Mouse (Mus musculus) midbrain, embryonic 15.5 days (tissue): ENCODE results near the gene Olfr937. TPM values are rescaled to one million over a fixed set of nuclear protein-coding genes. Genes with fewer than 3 reads are reported as not detected.

Experiments
- ATAC-seq: fragments of 200-750 bp; cut with Nextera tagmentation; replicated peaks from 2 replicates; pipeline ENCODE4 v1.8.0; 2017; ENCODE audit warnings: moderate TSS enrichment
- H3K27ac ChIP-seq: fragments of 300-500 bp; sonication (generic); 2 replicates; pipeline ENCODE4 v1.5.1; 2015; ENCODE audit warnings: mild to moderate bottlenecking, inconsistent platforms
- H3K27me3 ChIP-seq: fragments of 300-500 bp; sonication (generic); replicated peaks from 2 replicates; pipeline ENCODE4 v1.6.1; 2015; ENCODE audit warnings: inconsistent platforms
- H3K36me3 ChIP-seq: fragments of 300-500 bp; sonication (generic); replicated peaks from 2 replicates; pipeline ENCODE4 v1.6.1; 2015; ENCODE audit warnings: inconsistent platforms
- H3K4me1 ChIP-seq: fragments of 300-500 bp; sonication (generic); 2 replicates; pipeline ENCODE4 v1.6.1; 2015; ENCODE audit warnings: inconsistent platforms
- H3K4me2 ChIP-seq: fragments of 300-500 bp; sonication (generic); 2 replicates; pipeline ENCODE4 v1.6.1; 2015; ENCODE audit warnings: inconsistent platforms, mild to moderate bottlenecking, moderate library complexity
- H3K4me3 ChIP-seq: fragments of 300-500 bp; sonication (generic); 2 replicates; pipeline ENCODE4 v1.5.1; 2015; ENCODE audit warnings: mild to moderate bottlenecking, inconsistent platforms
- H3K9ac ChIP-seq: fragments of 300-500 bp; sonication (generic); 2 replicates; pipeline ENCODE4 v1.6.1; 2015; ENCODE audit warnings: mild to moderate bottlenecking, inconsistent platforms
- H3K9me3 ChIP-seq: fragments of 300-500 bp; sonication (generic); 2 replicates; pipeline ENCODE4 v1.6.1; 2016; ENCODE audit warnings: inconsistent platforms
- WGBS: fragments of 180-500 bp; shearing (Covaris S2); methylation state at CpG from one replicate; pipeline ENCODE4 v1.1.7; 2015; ENCODE audit warnings: mixed read lengths; 5-methylcytosine and 5-hydroxymethylcytosine counted together
- microRNA-seq: library from miRNA; unstranded; fragments of <30 nt; microRNA quantifications from one replicate; pipeline ENCODE4, GENCODE M21; 2016
- polyA plus RNA-seq: library from polyadenylated mRNA; unstranded; fragments of >200 nt; fragmentation: Nextera tagmentation; extraction: Ambion mirVana; gene quantifications from 2 replicates; pipeline ENCODE4 v1.2.1, GENCODE M21; 2015

Olfr937 gene
- not detected in 2 replicates for polyA plus RNA-seq

DNA sequence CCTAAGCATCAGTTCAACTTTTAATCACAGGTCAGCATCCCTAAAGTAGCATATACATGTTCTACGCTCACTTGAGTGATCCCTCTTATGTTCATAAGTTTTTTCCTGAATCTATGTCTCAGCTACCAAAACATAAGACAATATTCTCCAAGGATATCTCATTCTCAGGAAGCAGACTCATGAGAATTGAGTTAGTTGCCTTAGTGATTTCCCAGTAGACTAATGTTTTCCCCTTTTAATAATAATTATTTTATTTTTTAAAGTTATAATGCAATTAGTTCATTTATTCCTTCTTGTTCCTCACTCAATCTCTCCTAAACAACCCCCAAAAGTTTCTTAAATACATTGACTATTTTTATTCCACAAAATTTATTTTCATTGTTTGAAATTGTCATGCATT is at the start of gene Olfr937:
Gene Olfr937, minus strand, starts transcription at position 101 of the 400 bp plus-strand sequence.
- no peaks in the 10 kb centered on the region for H3K9me3 ChIP-seq
- H3K4me3 ChIP-seq: no peak within 1 kb of the TSS
- no peaks in the 10 kb centered on the region for H3K4me1 ChIP-seq
- WGBS: 83% methylated on average over 1 of the region's 1 CpGs
- H3K27me3 ChIP-seq: no peaks in the 10 kb centered on the region
- H3K4me2 ChIP-seq: no peak within 1 kb of the TSS
- H3K9ac ChIP-seq: no peak within 1 kb of the TSS
- no peak within 1 kb of the TSS for H3K27ac ChIP-seq
- H3K36me3 ChIP-seq: no peaks in the 10 kb centered on the region
- ATAC-seq: no peak

DNA sequence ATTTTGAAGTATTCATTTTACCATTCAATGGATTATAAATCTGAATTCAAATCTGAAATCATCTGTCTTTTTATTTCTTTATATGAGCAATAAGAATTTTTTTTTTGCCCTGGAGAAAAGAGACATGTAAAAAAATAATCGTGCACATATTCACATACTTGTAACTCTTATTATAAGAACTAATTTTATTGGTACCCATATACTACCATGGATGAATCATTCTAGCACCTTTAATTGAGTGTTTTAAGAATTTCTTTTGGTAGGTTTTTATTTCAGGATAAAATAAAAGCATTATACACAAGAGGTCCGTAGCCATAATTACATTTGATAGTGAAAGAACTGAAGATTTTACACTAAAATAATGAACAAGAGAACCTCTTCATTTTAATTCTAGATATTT is 14.0 kb upstream of the Olfr937 start, which contains the start of gene Olfr938:
Gene Olfr938, minus strand, starts transcription at position 101 of the 400 bp plus-strand sequence.
- H3K4me2 ChIP-seq: no peak within 1 kb of the TSS
- no peak within 1 kb of the TSS for H3K27ac ChIP-seq
- H3K27me3 ChIP-seq: no peaks in the 10 kb centered on the region
- no peak within 1 kb of the TSS for H3K9ac ChIP-seq
- no peaks in the 10 kb centered on the region for H3K4me1 ChIP-seq
- H3K36me3 ChIP-seq: no peaks in the 10 kb centered on the region
- no peak for ATAC-seq
- H3K9me3 ChIP-seq: no peaks in the 10 kb centered on the region
- H3K4me3 ChIP-seq: no peak within 1 kb of the TSS
- 89% methylated on average over 2 of the region's 2 CpGs for WGBS

DNA sequence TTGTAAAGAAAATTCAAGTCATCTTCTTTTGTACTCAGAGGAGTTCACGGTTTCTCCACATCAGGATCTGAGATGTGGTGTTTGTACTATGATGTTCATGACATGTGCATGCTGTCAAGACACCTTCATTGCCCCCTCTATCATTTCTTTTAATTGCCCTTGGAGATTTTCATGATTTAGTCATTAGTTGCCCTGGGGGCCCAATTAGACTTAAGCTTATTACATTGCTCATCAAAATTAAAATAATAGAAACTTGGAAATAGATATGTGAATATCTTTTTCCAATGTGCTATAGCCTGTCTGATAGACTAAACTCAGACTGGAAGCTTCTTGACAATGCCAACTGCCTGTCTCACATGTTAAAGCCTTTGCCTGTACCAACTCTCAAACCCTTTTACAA is 41.5 kb downstream of the Olfr937 start, which contains the start of gene Olfr146:
Gene Olfr146, minus strand, starts transcription at position 101 of the 400 bp plus-strand sequence.
- no peaks in the 10 kb centered on the region for H3K27me3 ChIP-seq
- H3K4me3 ChIP-seq: no peak within 1 kb of the TSS
- no peak within 1 kb of the TSS for H3K27ac ChIP-seq
- H3K9ac ChIP-seq: no peak within 1 kb of the TSS
- 79% methylated on average over 1 of the region's 1 CpGs for WGBS
- H3K9me3 ChIP-seq: no peaks in the 10 kb centered on the region
- no peak for ATAC-seq
- H3K4me2 ChIP-seq: no peak within 1 kb of the TSS
- H3K36me3 ChIP-seq: no peaks in the 10 kb centered on the region
- no peaks in the 10 kb centered on the region for H3K4me1 ChIP-seq

Small RNA genes lying within 50 kb of the gene (microRNA-seq; reads per million reads assigned to microRNA genes)
- gene Gm25032 (not detected), gene Gm25529 (not detected)

Other genes with a start within 250 kb of the Olfr937 start
- gene Olfr923, start 238.4 kb downstream of the Olfr937 start, polyA plus RNA-seq: not detected in 2 replicates
- gene Olfr924, start 220.5 kb downstream of the Olfr937 start, polyA plus RNA-seq: not detected in 2 replicates
- gene Olfr26, start 209.9 kb downstream of the Olfr937 start, polyA plus RNA-seq: not detected in 2 replicates
- gene Olfr926, start 187.8 kb downstream of the Olfr937 start, polyA plus RNA-seq: not detected in 2 replicates
- not detected in 2 replicates for gene Olfr930, start 135.1 kb downstream of the Olfr937 start, polyA plus RNA-seq
- not detected in 2 replicates for gene Olfr933, start 92.6 kb downstream of the Olfr937 start, polyA plus RNA-seq
- gene Olfr934, start 76.6 kb downstream of the Olfr937 start, polyA plus RNA-seq: not detected in 2 replicates
- gene Olfr935, start 65.3 kb downstream of the Olfr937 start, polyA plus RNA-seq: not detected in 2 replicates
- gene Olfr146, start 41.6 kb downstream of the Olfr937 start, polyA plus RNA-seq: not detected in 2 replicates
- gene Olfr938, start 13.9 kb upstream of the Olfr937 start, polyA plus RNA-seq: not detected in 2 replicates
- not detected in 2 replicates for gene Olfr27, start 63.2 kb upstream of the Olfr937 start, polyA plus RNA-seq
- gene Olfr943, start 101.4 kb upstream of the Olfr937 start, polyA plus RNA-seq: not detected in 2 replicates
- gene Olfr944, start 137.0 kb upstream of the Olfr937 start, polyA plus RNA-seq: not detected in 2 replicates
- gene Olfr1537, start 185.0 kb upstream of the Olfr937 start, polyA plus RNA-seq: not detected in 2 replicates
- not detected in 2 replicates for gene Olfr945, start 211.9 kb upstream of the Olfr937 start, polyA plus RNA-seq